In the genomic region with DNA sequence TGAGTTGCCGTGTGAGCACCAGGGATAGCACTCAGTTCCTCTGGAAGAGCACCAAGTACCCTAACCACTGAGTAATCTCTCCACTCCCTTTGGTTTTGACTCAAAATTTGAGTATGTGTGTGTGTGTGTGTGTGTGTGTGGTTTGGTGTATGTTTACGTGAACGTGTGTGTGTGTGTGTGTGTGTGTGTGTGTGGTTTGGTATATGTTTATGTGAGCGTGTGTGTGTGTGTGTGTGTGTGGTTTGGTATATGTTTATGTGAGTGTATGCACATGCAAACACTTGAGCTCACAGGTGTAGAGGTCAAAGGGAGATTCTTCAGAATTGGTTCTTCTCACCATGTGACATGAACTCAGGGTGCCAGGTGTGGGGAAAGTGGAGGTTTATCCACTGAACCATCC, we compare ENCODE assay signal across 10 mouse cellular contexts. TPM values are rescaled to one million over a fixed set of nuclear protein-coding genes. Genes with fewer than 3 reads are reported as not detected.
DNase-seq lines count a peak whose midpoint lies in the region; ATAC-seq lines count a peak whose summit lies in the region.
"Had no signal": no experiment of that assay in that cellular context is flagged by ENCODE, and none has a peak within 500 bp of the region (broad histone marks: within the 10 kb centered on the region; RNA-seq: fewer than 3 reads in every experiment).

No protein-coding gene starts in this region.

- H3K4me3 ChIP-seq in midbrain, embryonic 11.5 days (ENCODE audit: low read depth, low read length), result no peak overlapping the region
- H3K4me3 ChIP-seq in midbrain, embryonic 10.5 days, result no peak overlapping the region
- no peak overlapping the region for H3K4me3 ChIP-seq in liver, embryonic 13.5 days (replicated peaks)
- no peak overlapping the region for H3K4me3 ChIP-seq in stomach, embryonic 16.5 days (replicated peaks; ENCODE audit: low read length)

- no peaks in the 10 kb centered on the region for H3K27me3 ChIP-seq in midbrain, embryonic 11.5 days (ENCODE audit: control insufficient read depth, insufficient read depth, low read length)
- H3K27me3 ChIP-seq in midbrain, embryonic 10.5 days (ENCODE audit: low read depth, poor library complexity, severe bottlenecking), result no peaks in the 10 kb centered on the region
- no peaks in the 10 kb centered on the region for H3K27me3 ChIP-seq in liver, embryonic 13.5 days
- no peaks in the 10 kb centered on the region for H3K27me3 ChIP-seq in stomach, embryonic 16.5 days (ENCODE audit: control insufficient read depth, insufficient read depth, low read length)

- H3K27ac ChIP-seq in midbrain, embryonic 11.5 days (ENCODE audit: low read depth, low read length), result no peak overlapping the region
- H3K27ac ChIP-seq in midbrain, embryonic 10.5 days (replicated peaks), result no peak overlapping the region
- H3K27ac ChIP-seq in liver, embryonic 13.5 days, result no peak overlapping the region
- no peak overlapping the region for H3K27ac ChIP-seq in stomach, embryonic 16.5 days (ENCODE audit: low read length)

- ATAC-seq in CD4-positive, CD25-positive, alpha-beta regulatory T cell, adult 4 months, result no peak
- peak; percentile 88 for ATAC-seq in midbrain, embryonic 11.5 days (ENCODE audit: low FRiP score)
- ATAC-seq in liver, embryonic 13.5 days (ENCODE audit: low read depth), result peak; percentile 82
- peak; percentile 84 for ATAC-seq in stomach, embryonic 16.5 days (ENCODE audit: insufficient read depth, low FRiP score)
- ATAC-seq in frontal cortex, adult (ENCODE audit: low TSS enrichment), result no peak

- H3K9me3 ChIP-seq in midbrain, embryonic 11.5 days (ENCODE audit: control insufficient read depth, low read length), result no peaks in the 10 kb centered on the region
- H3K9me3 ChIP-seq in midbrain, embryonic 10.5 days (replicated peaks), result no peaks in the 10 kb centered on the region
- H3K9me3 ChIP-seq in liver, embryonic 13.5 days (replicated peaks), result no peaks in the 10 kb centered on the region
- no peaks in the 10 kb centered on the region for H3K9me3 ChIP-seq in stomach, embryonic 16.5 days (replicated peaks; ENCODE audit: control insufficient read depth, low read length)

- 58% methylated on average over 4 of the region's 4 CpGs for WGBS in midbrain, embryonic 11.5 days
- WGBS in midbrain, embryonic 10.5 days, result 59% methylated on average over 4 of the region's 4 CpGs
- 57% methylated on average over 4 of the region's 4 CpGs for WGBS in liver, embryonic 13.5 days (ENCODE audit: insufficient replicate concordance)
- WGBS in stomach, embryonic 16.5 days, result 65% methylated on average over 4 of the region's 4 CpGs

- no peaks in the 10 kb centered on the region for H3K4me1 ChIP-seq in midbrain, embryonic 11.5 days (ENCODE audit: control insufficient read depth, insufficient read depth, low read length)
- H3K4me1 ChIP-seq in midbrain, embryonic 10.5 days, result no peaks in the 10 kb centered on the region
- no peaks in the 10 kb centered on the region for H3K4me1 ChIP-seq in liver, embryonic 13.5 days (replicated peaks)
- H3K4me1 ChIP-seq in stomach, embryonic 16.5 days (ENCODE audit: control insufficient read depth, insufficient read depth, low read length), result no peaks in the 10 kb centered on the region

- no peak overlapping the region for H3K4me2 ChIP-seq in midbrain, embryonic 11.5 days
- no peak overlapping the region for H3K4me2 ChIP-seq in liver, embryonic 13.5 days
- H3K4me2 ChIP-seq in stomach, embryonic 16.5 days (ENCODE audit: low read depth, low read length), result no peak overlapping the region

- no peak overlapping the region for H3K9ac ChIP-seq in midbrain, embryonic 11.5 days (ENCODE audit: low read length)
- no peak overlapping the region for H3K9ac ChIP-seq in liver, embryonic 13.5 days
- no peak overlapping the region for H3K9ac ChIP-seq in stomach, embryonic 16.5 days (ENCODE audit: low read length)

- no peaks in the 10 kb centered on the region for H3K36me3 ChIP-seq in midbrain, embryonic 11.5 days (ENCODE audit: control insufficient read depth, insufficient read depth, low read length)
- no peaks in the 10 kb centered on the region for H3K36me3 ChIP-seq in midbrain, embryonic 10.5 days
- no peaks in the 10 kb centered on the region for H3K36me3 ChIP-seq in liver, embryonic 13.5 days
- H3K36me3 ChIP-seq in stomach, embryonic 16.5 days (ENCODE audit: control insufficient read depth, insufficient read depth, low read length), result no peaks in the 10 kb centered on the region

- DNase-seq in CD4-positive, CD25-positive, alpha-beta regulatory T cell, adult 2 months (ENCODE audit: low read depth, low spot score), result peak; percentile 13
- no peak for DNase-seq in midbrain, embryonic 11.5 days (ENCODE audit: low spot score, missing footprints)
- no peak for DNase-seq in midbrain, embryonic 10.5 days (ENCODE audit: low spot score)
- DNase-seq in liver, embryonic 13.5 days, result no peak
- DNase-seq in T-cell, adult 2 months (ENCODE audit: low spot score), result no peak
- DNase-seq: adrenal gland, postnatal 36 days; lung, postnatal 14 days had no signal

RNA-seq across cellular contexts. Expression of a gene that starts 11.7 kb away (rescaled TPM):
- polyA plus RNA-seq in CD4-positive, CD25-positive, alpha-beta regulatory T cell, adult 4 months (2017; shearing (Covaris generic)), result 1 to 10 TPM in 1 of 2 experiments, not detected in 1; 1.4 TPM
- polyA plus RNA-seq in midbrain, embryonic 11.5 days (2014; fragmentation: Nextera tagmentation; extraction: Ambion mirVana), result 6.3 and 8.1 TPM in 2 replicates
- 9.8 and 11.2 TPM in 2 replicates for polyA plus RNA-seq in midbrain, embryonic 10.5 days (2016; fragmentation: Nextera tagmentation; extraction: Ambion mirVana)
- 2.5 and 2.8 TPM in 2 replicates for polyA plus RNA-seq in liver, embryonic 13.5 days (2015; fragmentation: Nextera tagmentation; extraction: Ambion mirVana)
- 0.97 and 1.1 TPM in 2 replicates for polyA plus RNA-seq in stomach, embryonic 16.5 days (2015; fragmentation: Nextera tagmentation; extraction: Ambion mirVana)

RNA-seq across cellular contexts. Expression of a gene that starts 31.0 kb away (rescaled TPM):
- not detected for polyA plus RNA-seq in CD4-positive, CD25-positive, alpha-beta regulatory T cell, adult 4 months (2017; shearing (Covaris generic))
- 11.3 and 11.9 TPM in 2 replicates for polyA plus RNA-seq in midbrain, embryonic 11.5 days (2014; fragmentation: Nextera tagmentation; extraction: Ambion mirVana)
- 10.4 and 14.3 TPM in 2 replicates for polyA plus RNA-seq in midbrain, embryonic 10.5 days (2016; fragmentation: Nextera tagmentation; extraction: Ambion mirVana)
- polyA plus RNA-seq in liver, embryonic 13.5 days (2015; fragmentation: Nextera tagmentation; extraction: Ambion mirVana), result 1.3 and 1.4 TPM in 2 replicates
- 11.5 and 13.2 TPM in 2 replicates for polyA plus RNA-seq in stomach, embryonic 16.5 days (2015; fragmentation: Nextera tagmentation; extraction: Ambion mirVana)

RNA-seq across cellular contexts. Expression of a gene that starts 40.9 kb away (rescaled TPM):
- polyA plus RNA-seq in CD4-positive, CD25-positive, alpha-beta regulatory T cell, adult 4 months (2017; shearing (Covaris generic)), result 10 to 100 TPM; 26.1 to 43.7 TPM
- polyA plus RNA-seq in midbrain, embryonic 11.5 days (2014; fragmentation: Nextera tagmentation; extraction: Ambion mirVana), result 15.6 and 15.8 TPM in 2 replicates
- polyA plus RNA-seq in midbrain, embryonic 10.5 days (2016; fragmentation: Nextera tagmentation; extraction: Ambion mirVana), result 20.0 and 22.2 TPM in 2 replicates
- 10.6 and 12.4 TPM in 2 replicates for polyA plus RNA-seq in liver, embryonic 13.5 days (2015; fragmentation: Nextera tagmentation; extraction: Ambion mirVana)
- polyA plus RNA-seq in stomach, embryonic 16.5 days (2015; fragmentation: Nextera tagmentation; extraction: Ambion mirVana), result 36.0 and 37.6 TPM in 2 replicates

RNA-seq across cellular contexts. Expression of a gene that starts 55.9 kb away (rescaled TPM):
- polyA plus RNA-seq in CD4-positive, CD25-positive, alpha-beta regulatory T cell, adult 4 months (2017; shearing (Covaris generic)), result 10 to 100 TPM; 16.1 to 18.6 TPM
- polyA plus RNA-seq in midbrain, embryonic 11.5 days (2014; fragmentation: Nextera tagmentation; extraction: Ambion mirVana), result 44.6 and 47.5 TPM in 2 replicates
- polyA plus RNA-seq in midbrain, embryonic 10.5 days (2016; fragmentation: Nextera tagmentation; extraction: Ambion mirVana), result 62.0 and 69.6 TPM in 2 replicates
- 19.8 and 19.9 TPM in 2 replicates for polyA plus RNA-seq in liver, embryonic 13.5 days (2015; fragmentation: Nextera tagmentation; extraction: Ambion mirVana)
- polyA plus RNA-seq in stomach, embryonic 16.5 days (2015; fragmentation: Nextera tagmentation; extraction: Ambion mirVana), result 42.4 and 51.4 TPM in 2 replicates

Comparison
In these comparisons a context has a peak if more than half of its experiments do, and no peak if none do; other contexts are left out.
1. ATAC-seq: peak in midbrain, embryonic 11.5 days (single experiment), liver, embryonic 13.5 days (single experiment) and stomach, embryonic 16.5 days (single experiment); none in CD4-positive, CD25-positive, alpha-beta regulatory T cell, adult 4 months (single experiment) and frontal cortex, adult (single experiment).